Mouse (Mus musculus) C2C12 (cell line): ENCODE measurements around the gene Mthfr.

Experiments
- CTCF ChIP-seq: IDR thresholded peaks from one replicate; pipeline ENCODE4 v1.5.1; 2011; ENCODE audit not compliant: control insufficient read depth, insufficient read depth, insufficient read length
- MYOG ChIP-seq: IDR thresholded peaks from one replicate; pipeline ENCODE4 v1.6.1; 2011; ENCODE audit not compliant: control insufficient read depth, insufficient read length; ENCODE audit errors: extremely low read depth
- USF1 ChIP-seq: IDR thresholded peaks from one replicate; pipeline ENCODE4 v1.6.1; 2011; ENCODE audit warnings: low read depth, mild to moderate bottlenecking, control low read depth, moderate library complexity

GRCm38 (mm10) chr4:148091181-148091580 lies 52.3 kb downstream of the Mthfr start:
- TF ChIP-seq CTCF (no peak), USF1 (no peak), MYOG (no peak)
